22 mouse cellular contexts compared by ENCODE assay signal in the genomic region with DNA sequence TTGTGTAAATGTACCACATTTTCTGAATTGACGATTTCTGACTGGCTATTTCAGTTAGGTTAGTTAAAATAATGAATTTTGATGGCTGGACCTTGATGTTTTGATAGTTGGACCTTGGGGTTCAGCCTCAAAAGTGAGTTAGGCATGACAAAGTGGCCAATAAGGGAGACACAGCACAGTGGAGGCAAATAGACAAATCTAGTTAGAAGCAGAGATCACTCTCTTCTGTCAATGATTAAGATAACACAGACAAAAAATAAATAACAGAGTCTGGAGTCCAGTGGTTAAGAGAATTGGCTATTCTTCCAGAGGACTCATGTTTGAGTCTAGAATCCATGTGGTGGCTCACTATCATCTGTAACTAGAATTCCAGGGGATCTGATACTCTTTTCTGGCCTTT.
DNase-seq lines count a peak whose midpoint lies in the region; ATAC-seq and TF ChIP-seq lines count a peak whose summit lies in the region.
"Had no signal": no experiment of that assay in that cellular context is flagged by ENCODE, and none has a peak within 500 bp of the region (broad histone marks: within the 10 kb centered on the region; RNA-seq: fewer than 3 reads in every experiment).

No protein-coding gene starts in this region.

- H3K4me3 ChIP-seq in kidney, embryonic 15.5 days (replicated peaks), result no peak overlapping the region
- H3K4me3 ChIP-seq in liver, adult 2 months (ENCODE audit: insufficient read depth, low read depth, low read length), result no peak overlapping the region
- H3K4me3 ChIP-seq in liver, embryonic 11.5 days (ENCODE audit: low read depth, low read length), result no peak overlapping the region
- H3K4me3 ChIP-seq: embryonic facial prominence, embryonic 12.5 days; embryonic facial prominence, embryonic 15.5 days; gastrocnemius, adult 2 months; hindbrain, embryonic 12.5 days had no signal

- H3K9me3 ChIP-seq in kidney, embryonic 15.5 days (replicated peaks), result no peaks in the 10 kb centered on the region
- no peaks in the 10 kb centered on the region for H3K9me3 ChIP-seq in liver, embryonic 11.5 days (ENCODE audit: control insufficient read depth, low read length)
- H3K9me3 ChIP-seq: embryonic facial prominence, embryonic 12.5 days; embryonic facial prominence, embryonic 15.5 days; hindbrain, embryonic 12.5 days had no signal

- H3K9ac ChIP-seq in kidney, embryonic 15.5 days, result no peak overlapping the region
- no peak overlapping the region for H3K9ac ChIP-seq in liver, adult 2 months (ENCODE audit: low read depth, low read length)
- no peak overlapping the region for H3K9ac ChIP-seq in liver, embryonic 11.5 days (ENCODE audit: low read depth, low read length)
- H3K9ac ChIP-seq: embryonic facial prominence, embryonic 12.5 days; embryonic facial prominence, embryonic 15.5 days; forebrain, postnatal 0 days; hindbrain, embryonic 12.5 days had no signal

- ATAC-seq in kidney, embryonic 15.5 days (replicated peaks; ENCODE audit: low FRiP score), result no peak
- ATAC-seq in liver, embryonic 11.5 days (replicated peaks; ENCODE audit: low FRiP score), result no peak
- ATAC-seq: CD4-positive, CD25-positive, alpha-beta regulatory T cell, adult 4 months; forebrain, embryonic 14.5 days; forebrain, postnatal 0 days had no signal

- 79% methylated on average over 1 of the region's 1 CpGs for WGBS in kidney, embryonic 15.5 days
- WGBS in liver, adult 2 months, result 27% methylated on average over 1 of the region's 1 CpGs
- WGBS in liver, embryonic 11.5 days, result 56% methylated on average over 1 of the region's 1 CpGs

- DNase-seq in kidney, adult 8-10 months, result peak; percentile 15 to 54
- peak; percentile 86 for DNase-seq in liver, adult 2 months (ENCODE audit: extremely low read depth, low read depth, low spot score)
- no peak for DNase-seq in liver, embryonic 11.5 days (ENCODE audit: low spot score)
- peak; percentile 31 for DNase-seq in yolk sac, embryonic 10.5 days (ENCODE audit: low spot score)
- no peak for DNase-seq in left cerebral cortex, postnatal 14 days (ENCODE audit: low spot score in 2 of 2)
- DNase-seq: adrenal gland, adult 2 months; adrenal gland, postnatal 14 days; cerebellum, adult 11 months; cerebellum, adult 2 months; cerebellum, adult 9-11 months; cerebellum, postnatal 25 days; forebrain, postnatal 0 days; gastrocnemius, adult 2 months; gastrocnemius, postnatal 14 days; heart, adult 11 months had no signal

- H3K36me3 ChIP-seq in kidney, embryonic 15.5 days, result no peaks in the 10 kb centered on the region
- no peaks in the 10 kb centered on the region for H3K36me3 ChIP-seq in liver, adult 2 months (ENCODE audit: control insufficient read depth, insufficient read depth, low read length)
- no peaks in the 10 kb centered on the region for H3K36me3 ChIP-seq in liver, embryonic 11.5 days (ENCODE audit: control insufficient read depth, insufficient read depth, low read length)
- H3K36me3 ChIP-seq: embryonic facial prominence, embryonic 12.5 days; embryonic facial prominence, embryonic 15.5 days; hindbrain, embryonic 12.5 days had no signal

- H3K27me3 ChIP-seq in kidney, embryonic 15.5 days, result no peaks in the 10 kb centered on the region
- no peaks in the 10 kb centered on the region for H3K27me3 ChIP-seq in liver, adult 2 months (ENCODE audit: control insufficient read depth, insufficient read depth, low read length)
- H3K27me3 ChIP-seq in liver, embryonic 11.5 days (replicated peaks; ENCODE audit: control insufficient read depth, insufficient read depth, low read length), result no peaks in the 10 kb centered on the region
- H3K27me3 ChIP-seq: embryonic facial prominence, embryonic 12.5 days; embryonic facial prominence, embryonic 15.5 days; hindbrain, embryonic 12.5 days had no signal

- H3K79me2 ChIP-seq in liver, adult 2 months (ENCODE audit: control insufficient read depth, insufficient read depth, low read length), result no peaks in the 10 kb centered on the region

- no peak overlapping the region for H3K4me2 ChIP-seq in kidney, embryonic 15.5 days
- H3K4me2 ChIP-seq in liver, embryonic 11.5 days, result no peak overlapping the region
- H3K4me2 ChIP-seq: embryonic facial prominence, embryonic 12.5 days; embryonic facial prominence, embryonic 15.5 days; heart, embryonic 11.5 days; hindbrain, embryonic 12.5 days had no signal

- no peaks in the 10 kb centered on the region for H3K4me1 ChIP-seq in kidney, embryonic 15.5 days
- H3K4me1 ChIP-seq in liver, adult 2 months (ENCODE audit: control insufficient read depth, insufficient read depth, low read length), result peaks cover 2% of the 10 kb centered on the region; the same call in 1 of the 2 replicates
- H3K4me1 ChIP-seq in liver, embryonic 11.5 days (replicated peaks; ENCODE audit: control insufficient read depth, insufficient read depth, low read length), result no peaks in the 10 kb centered on the region
- H3K4me1 ChIP-seq: embryonic facial prominence, embryonic 12.5 days; embryonic facial prominence, embryonic 15.5 days; hindbrain, embryonic 12.5 days had no signal

- no peak for TF ChIP-seq POLR2A in liver, adult 2 months (IDR thresholded peaks at IDR 0.05; ENCODE audit: extremely low read depth, insufficient read depth, low read length)

- intact Hi-C loops in left cerebral cortex, postnatal 14 days (cut with DNase I), result no loop called here

- TF ChIP-seq CTCF in liver, adult 2 months (IDR thresholded peaks at IDR 0.05; ENCODE audit: low read depth, low read length), result no peak

- H3K27ac ChIP-seq in kidney, embryonic 15.5 days, result no peak overlapping the region
- no peak overlapping the region for H3K27ac ChIP-seq in liver, adult 2 months (replicated peaks; ENCODE audit: insufficient read depth, low read depth, low read length)
- H3K27ac ChIP-seq in liver, embryonic 11.5 days (ENCODE audit: low read depth, low read length), result no peak overlapping the region
- H3K27ac ChIP-seq: embryonic facial prominence, embryonic 12.5 days; embryonic facial prominence, embryonic 15.5 days; gastrocnemius, adult 2 months; hindbrain, embryonic 12.5 days had no signal

Comparison
In these comparisons a context has a peak if more than half of its experiments do, and no peak if none do; other contexts are left out.
1. DNase-seq: peak in kidney, adult 8-10 months (2 of 2), liver, adult 2 months (single experiment) and yolk sac, embryonic 10.5 days (single experiment); none in liver, embryonic 11.5 days (single experiment) and left cerebral cortex, postnatal 14 days (0 of 2).